Mouse (Mus musculus) midbrain, embryonic 15.5 days (tissue): ENCODE data around the gene Car5a. TPM values are rescaled to one million over a fixed set of nuclear protein-coding genes. Genes with fewer than 3 reads are reported as not detected.

ENCODE experiments used
- ATAC-seq: fragments of 200-750 bp; cut with Nextera tagmentation; replicated peaks from 2 replicates; pipeline ENCODE4 v1.8.0; 2017; ENCODE audit warnings: moderate TSS enrichment
- H3K27ac ChIP-seq: fragments of 300-500 bp; sonication (generic); 2 replicates; pipeline ENCODE4 v1.5.1; 2015; ENCODE audit warnings: mild to moderate bottlenecking, inconsistent platforms
- H3K27me3 ChIP-seq: fragments of 300-500 bp; sonication (generic); replicated peaks from 2 replicates; pipeline ENCODE4 v1.6.1; 2015; ENCODE audit warnings: inconsistent platforms
- H3K36me3 ChIP-seq: fragments of 300-500 bp; sonication (generic); replicated peaks from 2 replicates; pipeline ENCODE4 v1.6.1; 2015; ENCODE audit warnings: inconsistent platforms
- H3K4me1 ChIP-seq: fragments of 300-500 bp; sonication (generic); 2 replicates; pipeline ENCODE4 v1.6.1; 2015; ENCODE audit warnings: inconsistent platforms
- H3K4me2 ChIP-seq: fragments of 300-500 bp; sonication (generic); 2 replicates; pipeline ENCODE4 v1.6.1; 2015; ENCODE audit warnings: inconsistent platforms, mild to moderate bottlenecking, moderate library complexity
- H3K4me3 ChIP-seq: fragments of 300-500 bp; sonication (generic); 2 replicates; pipeline ENCODE4 v1.5.1; 2015; ENCODE audit warnings: mild to moderate bottlenecking, inconsistent platforms
- H3K9ac ChIP-seq: fragments of 300-500 bp; sonication (generic); 2 replicates; pipeline ENCODE4 v1.6.1; 2015; ENCODE audit warnings: mild to moderate bottlenecking, inconsistent platforms
- H3K9me3 ChIP-seq: fragments of 300-500 bp; sonication (generic); 2 replicates; pipeline ENCODE4 v1.6.1; 2016; ENCODE audit warnings: inconsistent platforms
- WGBS: fragments of 180-500 bp; shearing (Covaris S2); methylation state at CpG from one replicate; pipeline ENCODE4 v1.1.7; 2015; ENCODE audit warnings: mixed read lengths; 5-methylcytosine and 5-hydroxymethylcytosine counted together
- polyA plus RNA-seq: library from polyadenylated mRNA; unstranded; fragments of >200 nt; fragmentation: Nextera tagmentation; extraction: Ambion mirVana; gene quantifications from 2 replicates; pipeline ENCODE4 v1.2.1, GENCODE M21; 2015

Gene Car5a
- polyA plus RNA-seq, 1 experiment from 2014 or later: 0.41 TPM

GRCm38 (mm10) chr8:121909148-121909541, 35.6 kb downstream of the Car5a start:
- H3K36me3 ChIP-seq: no peaks in the 10 kb centered on the region
- WGBS: 71% methylated on average over 8 of the region's 8 CpGs
- H3K4me2 ChIP-seq: no peak overlapping the region
- no peak overlapping the region for H3K4me3 ChIP-seq
- H3K9me3 ChIP-seq: no peaks in the 10 kb centered on the region
- no peak overlapping the region for H3K9ac ChIP-seq
- peaks cover 31% of the 10 kb centered on the region for H3K4me1 ChIP-seq
- peaks cover 7% of the 10 kb centered on the region; the same call in 1 of the 2 replicates for H3K27me3 ChIP-seq
- ATAC-seq: no peak
- no peak overlapping the region for H3K27ac ChIP-seq

- Histone ChIP-seq H3K4me1 (peaks cover 34% of the 10 kb centered on the region), H3K4me2 (peak overlapping the region; percentile 93; the same call in 1 of the 2 replicates), H3K27me3 (peaks cover 7% of the 10 kb centered on the region; the same call in 1 of the 2 replicates), H3K4me3 (no peak overlapping the region), H3K9ac (no peak overlapping the region), H3K36me3 (no peaks in the 10 kb centered on the region), H3K9me3 (no peaks in the 10 kb centered on the region), H3K27ac (no peak overlapping the region)
- WGBS: 65% methylated on average over 8 of the region's 8 CpGs
- ATAC-seq: no peak
Observed at GRCm38 (mm10) chr8:121908378-121909147, 36.1 kb downstream of the Car5a start.

- Histone ChIP-seq H3K36me3 (no peaks in the 10 kb centered on the region), H3K27ac (peak within 1 kb of the TSS; percentile 69), H3K9ac (peak within 1 kb of the TSS; percentile 73), H3K27me3 (peaks cover 7% of the 10 kb centered on the region; the same call in 1 of the 2 replicates), H3K4me3 (peak within 1 kb of the TSS; percentile 86), H3K4me1 (peaks cover 34% of the 10 kb centered on the region), H3K4me2 (peak within 1 kb of the TSS; percentile 93), H3K9me3 (no peaks in the 10 kb centered on the region)
- ATAC-seq: peak; percentile 92
- under 1% methylated on average over 56 of the region's 61 CpGs for WGBS
Observed at GRCm38 (mm10) chr8:121907587-121908248, 37.0 kb downstream of the Car5a start, which contains the start of gene Slc7a5. Gene Slc7a5, minus strand, starts transcription at chr8:121907694.

- peaks cover 7% of the 10 kb centered on the region; the same call in 1 of the 2 replicates for H3K27me3 ChIP-seq
Observed at GRCm38 (mm10) chr8:121906542-121907512, 37.9 kb downstream of the Car5a start.

GRCm38 (mm10) chr8:121905864-121906263, 38.8 kb downstream of the Car5a start:
- ATAC-seq: no peak
- Histone ChIP-seq H3K4me2 (peak overlapping the region; percentile 93), H3K36me3 (no peaks in the 10 kb centered on the region), H3K9ac (peak overlapping the region; percentile 73; the same call in 1 of the 2 replicates), H3K27ac (no peak overlapping the region), H3K4me3 (peak overlapping the region; percentile 86), H3K27me3 (peaks cover 7% of the 10 kb centered on the region; the same call in 1 of the 2 replicates), H3K4me1 (peaks cover 34% of the 10 kb centered on the region), H3K9me3 (no peaks in the 10 kb centered on the region)
- 27% methylated on average over 5 of the region's 5 CpGs for WGBS

More at GRCm38 (mm10) chr8:121906542-121907512, 37.9 kb downstream of the Car5a start:
- H3K36me3 ChIP-seq: no peaks in the 10 kb centered on the region
- H3K4me1 ChIP-seq: peaks cover 34% of the 10 kb centered on the region
- no peaks in the 10 kb centered on the region for H3K9me3 ChIP-seq
- H3K9ac ChIP-seq: peak overlapping the region; percentile 73
- H3K4me2 ChIP-seq: peak overlapping the region; percentile 93
- H3K27ac ChIP-seq: peak overlapping the region; percentile 69
- peak; percentile 67 for ATAC-seq
- under 1% methylated on average over 67 of the region's 72 CpGs for WGBS
- H3K4me3 ChIP-seq: peak overlapping the region; percentile 86

GRCm38 (mm10) chr8:121905420-121905819, 39.3 kb downstream of the Car5a start:
- no peaks in the 10 kb centered on the region for H3K9me3 ChIP-seq
- peak overlapping the region; percentile 73; the same call in 1 of the 2 replicates for H3K9ac ChIP-seq
- peaks cover 7% of the 10 kb centered on the region; the same call in 1 of the 2 replicates for H3K27me3 ChIP-seq
- peak overlapping the region; percentile 93 for H3K4me2 ChIP-seq
- WGBS: 66% methylated on average over 1 of the region's 1 CpGs
- no peak overlapping the region for H3K27ac ChIP-seq
- H3K4me1 ChIP-seq: peaks cover 34% of the 10 kb centered on the region
- peak overlapping the region; percentile 86 for H3K4me3 ChIP-seq
- no peaks in the 10 kb centered on the region for H3K36me3 ChIP-seq
- ATAC-seq: no peak

GRCm38 (mm10) chr8:121904999-121905398, 39.7 kb downstream of the Car5a start:
- Histone ChIP-seq H3K4me2 (peak overlapping the region; percentile 93), H3K9ac (peak overlapping the region; percentile 73; the same call in 1 of the 2 replicates), H3K9me3 (no peaks in the 10 kb centered on the region), H3K4me3 (peak overlapping the region; percentile 86; the same call in 1 of the 2 replicates), H3K36me3 (no peaks in the 10 kb centered on the region), H3K4me1 (peaks cover 34% of the 10 kb centered on the region), H3K27ac (no peak overlapping the region), H3K27me3 (peaks cover 7% of the 10 kb centered on the region; the same call in 1 of the 2 replicates)
- 88% methylated on average over 9 of the region's 9 CpGs for WGBS
- ATAC-seq: no peak

- ATAC-seq: no peak
- no peaks in the 10 kb centered on the region for H3K36me3 ChIP-seq
- no peak overlapping the region for H3K4me2 ChIP-seq
- peaks cover 7% of the 10 kb centered on the region; the same call in 1 of the 2 replicates for H3K27me3 ChIP-seq
- H3K27ac ChIP-seq: no peak overlapping the region
- 67% methylated on average over 6 of the region's 6 CpGs for WGBS
- no peak overlapping the region for H3K4me3 ChIP-seq
- H3K4me1 ChIP-seq: peaks cover 37% of the 10 kb centered on the region
- H3K9me3 ChIP-seq: no peaks in the 10 kb centered on the region
- no peak overlapping the region; the same call in 1 of the 2 replicates for H3K9ac ChIP-seq
Observed at GRCm38 (mm10) chr8:121903977-121904376, 40.7 kb downstream of the Car5a start.

- no peak for ATAC-seq
- peaks cover 54% of the 10 kb centered on the region for H3K4me1 ChIP-seq
- no peak overlapping the region for H3K27ac ChIP-seq
- 58% methylated on average over 8 of the region's 8 CpGs for WGBS
- peak overlapping the region; percentile 4 for H3K4me2 ChIP-seq
- no peaks in the 10 kb centered on the region for H3K36me3 ChIP-seq
- H3K4me3 ChIP-seq: no peak overlapping the region
- H3K9ac ChIP-seq: no peak overlapping the region
- H3K27me3 ChIP-seq: no peaks in the 10 kb centered on the region
- H3K9me3 ChIP-seq: no peaks in the 10 kb centered on the region
Observed at GRCm38 (mm10) chr8:121901498-121902236, 43.0 kb downstream of the Car5a start.

- H3K4me2 ChIP-seq: no peak overlapping the region
- 0 out of 2 replicates have a peak overlapping the region, but pooled peaks have one; percentile 4 for H3K27ac ChIP-seq
- H3K27me3 ChIP-seq: no peaks in the 10 kb centered on the region
- no peaks in the 10 kb centered on the region for H3K9me3 ChIP-seq
- H3K4me3 ChIP-seq: no peak overlapping the region
- no peaks in the 10 kb centered on the region for H3K36me3 ChIP-seq
- 60% methylated on average over 18 of the region's 18 CpGs for WGBS
- no peak for ATAC-seq
- peaks cover 37% of the 10 kb centered on the region for H3K4me1 ChIP-seq
- H3K9ac ChIP-seq: no peak overlapping the region
Observed at GRCm38 (mm10) chr8:121899180-121900044, 45.3 kb downstream of the Car5a start.
